Mouse (Mus musculus) midbrain, postnatal 0 days (tissue): ENCODE measurements around the gene Slc25a25. TPM values are rescaled to one million over a fixed set of nuclear protein-coding genes. Genes with fewer than 3 reads are reported as not detected.

ENCODE experiments used
- ATAC-seq: fragments of 200-750 bp; cut with Nextera tagmentation; 2 replicates; pipeline ENCODE4 v1.8.0; 2017; ENCODE audit warnings: moderate number of reproducible peaks, mild to moderate bottlenecking, moderate TSS enrichment, moderate library complexity; ENCODE audit not compliant: low FRiP score
- DNase-seq: peaks from one replicate; pipeline ENCODE4 v3.0.0-alpha.2; 2015; ENCODE audit warnings: low spot score
- H3K27ac ChIP-seq: fragments of 300-500 bp; sonication (generic); 2 replicates; pipeline ENCODE4 v1.5.1; 2014; ENCODE audit warnings: low read depth, mild to moderate bottlenecking, low read length, mixed read lengths
- H3K27me3 ChIP-seq: fragments of 300-500 bp; sonication (generic); 2 replicates; pipeline ENCODE4 v1.6.1; 2014; ENCODE audit warnings: low read length, control low read depth, mixed read lengths; ENCODE audit not compliant: insufficient read depth
- H3K36me3 ChIP-seq: fragments of 300-500 bp; sonication (generic); 2 replicates; pipeline ENCODE4 v1.6.1; 2014; ENCODE audit warnings: low read length, control low read depth, mixed read lengths; ENCODE audit not compliant: insufficient read depth
- H3K4me1 ChIP-seq: fragments of 300-500 bp; sonication (generic); 2 replicates; pipeline ENCODE4 v1.6.1; 2014; ENCODE audit warnings: mild to moderate bottlenecking, control low read depth, antibody characterized with exemption, low read length, mixed read lengths; ENCODE audit not compliant: insufficient read depth
- H3K4me2 ChIP-seq: fragments of 300-500 bp; sonication (generic); 2 replicates; pipeline ENCODE4 v1.6.1; 2014; ENCODE audit warnings: low read depth, mild to moderate bottlenecking, low read length, mixed read lengths; ENCODE audit not compliant: poor library complexity, severe bottlenecking
- H3K4me3 ChIP-seq: fragments of 300-500 bp; sonication (generic); 2 replicates; pipeline ENCODE4 v1.5.1; 2014; ENCODE audit warnings: low read depth, mild to moderate bottlenecking, low read length, moderate library complexity
- H3K9ac ChIP-seq: fragments of 300-500 bp; sonication (generic); replicated peaks from 2 replicates; pipeline ENCODE4 v1.6.1; 2014; ENCODE audit warnings: mild to moderate bottlenecking, low read length, moderate library complexity, mixed read lengths; ENCODE audit not compliant: poor library complexity, severe bottlenecking
- H3K9me3 ChIP-seq: fragments of 300-500 bp; sonication (generic); 2 replicates; pipeline ENCODE4 v1.6.1; 2016; ENCODE audit warnings: low read length, control low read depth
- CTCF ChIP-seq: IDR thresholded peaks from 2 replicates; pipeline ENCODE4 v1.5.1; 2016; ENCODE audit warnings: antibody characterized with exemption, mild to moderate bottlenecking
- WGBS: fragments of 180-500 bp; shearing (Covaris S2); extraction: QIAGEN DNeasy Blood & Tissue Kit; methylation state at CpG from one replicate; pipeline ENCODE4 v1.1.7; 2014; 5-methylcytosine and 5-hydroxymethylcytosine counted together
- polyA plus RNA-seq: library from polyadenylated mRNA; unstranded; fragments of >200 nt; fragmentation: Nextera tagmentation; extraction: Ambion mirVana; gene quantifications from 2 replicates; pipeline ENCODE4 v1.2.1, GENCODE M21; 2015
- total RNA-seq: library from RNA; depleted of rRNA; stranded (reverse); fragments of >200 nt; gene quantifications from 2 replicates; pipeline ENCODE4 v1.2.3, GENCODE M21; 2014

Slc25a25 gene
- total and polyA plus RNA-seq, 2 experiments from 2014 or later, result 53.4 to 69.2 TPM

DNA sequence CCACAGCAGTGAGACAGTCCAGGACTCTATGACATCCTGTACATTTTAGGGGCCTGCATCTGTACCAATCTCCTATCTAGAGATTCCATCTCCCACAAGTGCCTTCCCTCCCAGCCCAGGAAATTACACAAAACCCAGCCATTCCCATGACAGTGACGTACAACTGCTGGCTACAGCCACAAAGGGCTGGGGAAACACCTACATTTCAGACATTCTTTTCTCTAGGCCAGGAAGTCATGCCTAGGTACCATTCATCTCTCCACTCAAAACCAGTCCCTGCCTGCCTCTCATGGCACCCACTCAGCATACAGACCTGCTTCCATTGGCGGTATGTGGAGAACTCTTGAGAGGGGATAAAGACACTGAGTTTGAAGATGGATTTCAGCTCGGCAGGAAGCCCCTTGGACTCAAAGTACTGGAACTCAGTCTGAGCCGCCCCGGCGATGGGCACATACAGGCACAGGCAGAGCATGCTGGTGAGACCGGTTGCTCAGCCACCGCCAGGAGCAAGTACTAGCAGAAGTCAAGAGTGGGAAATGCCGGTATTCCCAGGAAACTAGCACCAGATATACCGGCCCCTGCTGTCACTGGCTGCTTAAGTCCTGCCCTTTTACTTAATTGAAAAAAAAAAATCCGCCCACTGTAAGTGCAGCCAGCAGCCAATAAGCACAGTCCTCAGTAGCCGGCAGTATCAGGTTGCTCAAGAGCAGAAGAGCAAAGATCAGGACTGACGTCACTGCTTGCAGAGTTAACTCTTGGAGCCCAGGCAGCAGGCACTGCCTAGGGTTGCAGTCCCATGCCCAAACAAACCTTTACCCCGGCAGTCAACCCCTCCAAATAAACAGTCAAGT is 27.5 kb downstream of the Slc25a25 start:
- ATAC-seq, result peak; percentile 75
- 2% methylated on average over 14 of the region's 14 CpGs for WGBS

GRCm38 (mm10) chr2:32421851-32422251 is 29.4 kb downstream of the Slc25a25 start:
- peaks cover 45% of the 10 kb centered on the region for H3K36me3 ChIP-seq
- no peaks in the 10 kb centered on the region for H3K9me3 ChIP-seq
- WGBS, result 92% methylated on average over 6 of the region's 6 CpGs
- DNase-seq (no peak), ATAC-seq (no peak)
- no peak overlapping the region for H3K9ac ChIP-seq
- no peak overlapping the region for H3K4me2 ChIP-seq
- H3K4me1 ChIP-seq, result peaks cover 8% of the 10 kb centered on the region; the same call in 1 of the 2 replicates
- H3K27ac ChIP-seq, result no peak overlapping the region
- TF ChIP-seq CTCF, result no peak
- no peaks in the 10 kb centered on the region for H3K27me3 ChIP-seq
- H3K4me3 ChIP-seq, result no peak overlapping the region

More for the DNA sequence above, 27.5 kb downstream of the Slc25a25 start:
- Histone ChIP-seq H3K9me3 (no peaks in the 10 kb centered on the region), H3K36me3 (peaks cover 27% of the 10 kb centered on the region), H3K9ac (peak overlapping the region; percentile 57), H3K27me3 (no peaks in the 10 kb centered on the region), H3K27ac (peak overlapping the region; percentile 77), H3K4me1 (peaks cover 10% of the 10 kb centered on the region), H3K4me3 (peak overlapping the region; percentile 39), H3K4me2 (peak overlapping the region; percentile 67)
- TF ChIP-seq CTCF, result no peak; the same call in 1 of the 2 replicates
- peak; percentile 92 for DNase-seq

- Histone ChIP-seq H3K9ac (no peak overlapping the region), H3K36me3 (peaks cover 57% of the 10 kb centered on the region), H3K4me3 (no peak overlapping the region), H3K27me3 (no peaks in the 10 kb centered on the region), H3K4me2 (no peak overlapping the region), H3K27ac (no peak overlapping the region), H3K9me3 (no peaks in the 10 kb centered on the region), H3K4me1 (peaks cover 8% of the 10 kb centered on the region; the same call in 1 of the 2 replicates)
- no peak for TF ChIP-seq CTCF
- 84% methylated on average over 6 of the region's 6 CpGs for WGBS
- ATAC-seq (no peak), DNase-seq (no peak)
Measured at GRCm38 (mm10) chr2:32420647-32421046, 30.6 kb downstream of the Slc25a25 start.

DNA sequence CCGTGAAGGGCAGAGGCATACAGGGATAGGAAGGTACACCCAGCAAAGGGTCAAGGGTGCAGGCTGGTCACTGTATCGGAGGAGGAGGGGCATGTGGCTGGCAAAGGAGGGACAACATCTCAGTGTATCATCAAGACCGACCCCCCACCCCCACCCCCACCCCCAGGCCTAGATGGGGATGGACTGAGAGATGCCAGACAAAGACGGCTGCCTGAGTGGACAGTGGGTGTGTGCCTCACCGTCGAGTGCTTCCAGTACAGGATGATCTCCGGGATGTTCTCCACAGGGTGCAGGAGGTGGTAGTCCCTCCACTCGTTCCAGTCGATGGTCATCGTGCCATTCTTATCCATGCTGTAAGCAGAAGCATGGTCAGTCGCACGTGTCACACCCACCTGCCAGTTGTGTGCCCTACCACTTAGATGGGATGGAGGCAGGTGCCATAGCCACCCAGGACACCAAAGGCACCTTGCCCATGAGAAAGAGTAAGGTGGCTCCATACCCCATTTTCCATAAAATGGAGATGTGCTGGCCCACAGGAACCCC is 31.1 kb downstream of the Slc25a25 start:
- H3K4me2 ChIP-seq, result no peak overlapping the region
- DNase-seq (no peak), ATAC-seq (no peak)
- H3K4me3 ChIP-seq, result no peak overlapping the region
- 93% methylated on average over 12 of the region's 12 CpGs for WGBS
- no peaks in the 10 kb centered on the region for H3K27me3 ChIP-seq
- no peak overlapping the region for H3K9ac ChIP-seq
- H3K4me1 ChIP-seq, result peaks cover 8% of the 10 kb centered on the region; the same call in 1 of the 2 replicates
- H3K9me3 ChIP-seq, result no peaks in the 10 kb centered on the region
- peaks cover 62% of the 10 kb centered on the region for H3K36me3 ChIP-seq
- no peak overlapping the region for H3K27ac ChIP-seq
- TF ChIP-seq CTCF, result no peak

GRCm38 (mm10) chr2:32419359-32419758 is 31.9 kb downstream of the Slc25a25 start:
- Histone ChIP-seq H3K9me3 (no peaks in the 10 kb centered on the region), H3K9ac (no peak overlapping the region), H3K36me3 (peaks cover 69% of the 10 kb centered on the region), H3K27ac (no peak overlapping the region), H3K4me1 (0 out of 2 replicates have a peak, but pooled peaks cover under 1% of the 10 kb centered on the region), H3K4me3 (no peak overlapping the region), H3K4me2 (no peak overlapping the region), H3K27me3 (no peaks in the 10 kb centered on the region)
- ATAC-seq (no peak), DNase-seq (no peak)
- no peak for TF ChIP-seq CTCF
- 92% methylated on average over 3 of the region's 3 CpGs for WGBS
